Mouse (Mus musculus) CD8-positive naive resting alpha-beta T cell, adult 57 days (primary cell): ENCODE data around the gene Irs1. TPM values are rescaled to one million over a fixed set of nuclear protein-coding genes. Genes with fewer than 3 reads are reported as not detected.

Experiments
- total RNA-seq: library from RNA; stranded (reverse); gene quantifications from one replicate; pipeline ENCODE4 v1.2.4, GENCODE M21; 2023

Irs1 gene
- total RNA-seq: 0.18 TPM

DNA sequence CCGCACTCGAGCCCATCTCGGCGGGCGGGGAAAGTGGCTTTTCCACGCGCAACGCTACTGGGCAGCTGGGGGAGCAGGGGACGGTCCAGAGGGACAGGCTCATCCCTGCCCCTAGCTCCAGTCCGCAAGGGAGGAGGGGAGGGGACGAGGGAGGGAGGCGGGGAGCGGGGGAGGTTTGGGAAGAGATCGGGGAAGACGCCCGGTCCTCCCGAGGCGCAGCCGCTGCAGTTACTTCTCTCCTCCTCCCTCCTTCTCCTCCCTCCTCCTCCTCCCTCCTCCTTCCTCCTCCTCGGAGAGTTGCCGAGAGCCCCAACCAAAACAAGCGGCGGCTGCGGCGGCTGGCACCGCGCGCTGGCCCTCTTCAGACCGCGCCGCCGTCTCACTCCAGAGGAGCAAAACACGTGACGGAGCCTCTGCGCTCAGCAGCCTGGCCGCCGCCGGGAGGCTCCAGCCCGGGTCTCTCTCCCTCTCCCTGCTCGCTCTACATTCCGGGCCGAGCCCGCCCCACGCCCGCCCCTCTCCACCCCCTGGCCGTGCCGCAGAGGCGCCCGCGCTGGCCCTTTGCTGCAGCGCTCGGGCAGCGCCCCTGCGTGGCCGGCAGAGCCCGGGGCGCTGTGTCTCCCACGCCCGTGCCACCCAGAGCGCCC lies at the start of gene Irs1:
Gene Irs1, minus strand, starts transcription at position 266 of the 647 bp plus-strand sequence.

GRCm38 (mm10) chr1:82316111-82316745 lies 25.0 kb upstream of the Irs1 start, which contains the start of gene Rhbdd1:
TSS of gene Rhbdd1 (plus strand) at chr1:82316452.

GRCm38 (mm10) chr1:82232812-82233211 lies 58.4 kb downstream of the Irs1 start, which contains the start of gene Gm9747:
TSS of gene Gm9747 (plus strand) at chr1:82233112.

Other genes starting within 250 kb of the Irs1 start
- gene Gm9747, start 58.3 kb downstream of the Irs1 start, total RNA-seq: not detected
- 18.6 TPM for gene Rhbdd1, start 25.0 kb upstream of the Irs1 start, total RNA-seq